Mouse (Mus musculus) lung, adult 2 months (tissue): Measurements from ENCODE around the gene Enah.

Experiments used
- CTCF ChIP-seq: fragments of 200-500 bp; IDR thresholded peaks from 2 replicates; pipeline ENCODE4 v1.5.1; 2011; ENCODE audit warnings: mild to moderate bottlenecking, low read length, control low read depth; ENCODE audit not compliant: insufficient read depth
- POLR2A ChIP-seq: fragments of 200-500 bp; IDR thresholded peaks from 2 replicates; pipeline ENCODE4 v1.6.1; 2011; ENCODE audit warnings: low read depth, mild to moderate bottlenecking, control low read depth, low read length, borderline replicate concordance; ENCODE audit errors: extremely low read depth

DNA sequence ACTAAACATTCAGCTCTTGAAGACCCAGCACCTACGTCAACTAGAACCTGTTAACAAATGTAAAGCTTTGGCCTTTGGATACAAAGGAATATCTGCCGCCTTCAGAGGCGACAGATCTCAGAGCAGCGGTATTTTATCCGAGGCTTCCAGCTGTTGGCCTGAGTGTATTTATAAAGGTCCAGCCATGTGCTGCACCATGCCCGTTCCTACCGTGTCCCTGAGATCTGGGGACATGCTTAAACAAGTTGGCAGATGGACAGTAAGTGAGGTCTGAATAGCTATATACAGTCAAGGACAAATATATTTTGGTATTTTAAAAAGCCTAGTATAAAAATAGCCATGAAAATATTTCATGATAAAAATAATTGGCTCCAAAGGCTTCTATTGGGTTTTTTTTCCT, 32.6 kb upstream of the Enah start:
- TF ChIP-seq POLR2A (no peak), CTCF (no peak)
